Mouse (Mus musculus): ENCODE results near the gene Lamb3. TPM values are rescaled to one million over a fixed set of nuclear protein-coding genes. Genes with fewer than 3 reads are reported as not detected.

Lamb3 gene
- polyA plus RNA-seq, 1 experiment from 2014 or later = 54.5 TPM

Other genes starting within 250 kb of the Lamb3 start
- 0.62 and 0.70 TPM in 2 replicates for gene Syt14, start 171.9 kb upstream of the Lamb3 start, polyA plus RNA-seq (2015; fragmentation: Nextera tagmentation; extraction: Ambion mirVana)
- 8.6 and 8.8 TPM in 2 replicates for gene Diexf, start 77.4 kb upstream of the Lamb3 start, polyA plus RNA-seq (2015; fragmentation: Nextera tagmentation; extraction: Ambion mirVana)
- 18.3 TPM in 2 replicates for gene Irf6, start 54.6 kb upstream of the Lamb3 start, polyA plus RNA-seq (2015; fragmentation: Nextera tagmentation; extraction: Ambion mirVana)
- gene A130010J15Rik, start 39.7 kb upstream of the Lamb3 start, polyA plus RNA-seq (2015; fragmentation: Nextera tagmentation; extraction: Ambion mirVana) = 12.9 and 13.5 TPM in 2 replicates
- 3.2 and 5.5 TPM in 2 replicates for gene Traf3ip3, start 6.0 kb upstream of the Lamb3 start, polyA plus RNA-seq (2015; fragmentation: Nextera tagmentation; extraction: Ambion mirVana)
- gene Hsd11b1, start 56.4 kb downstream of the Lamb3 start, polyA plus RNA-seq (2015; fragmentation: Nextera tagmentation; extraction: Ambion mirVana) = 64.3 and 86.1 TPM in 2 replicates
- 263 and 312 TPM in 2 replicates for gene G0s2, start 65.5 kb downstream of the Lamb3 start, polyA plus RNA-seq (2015; fragmentation: Nextera tagmentation; extraction: Ambion mirVana)
- gene Camk1g, start 162.6 kb downstream of the Lamb3 start, polyA plus RNA-seq (2015; fragmentation: Nextera tagmentation; extraction: Ambion mirVana) = 43.2 and 45.0 TPM in 2 replicates